Mouse (Mus musculus): Measurements from ENCODE around the gene Aicda. TPM values are rescaled to one million over a fixed set of nuclear protein-coding genes. Genes with fewer than 3 reads are reported as not detected.
"Not testable (repeated sequence)": the region's sequence is repeated elsewhere in the genome, so short reads cannot be mapped to it uniquely, and the experiment has no call there.

Aicda gene
- total and polyA plus RNA-seq, 2 experiments from 2014 or later, result 0.11 to 0.49 TPM

DNA sequence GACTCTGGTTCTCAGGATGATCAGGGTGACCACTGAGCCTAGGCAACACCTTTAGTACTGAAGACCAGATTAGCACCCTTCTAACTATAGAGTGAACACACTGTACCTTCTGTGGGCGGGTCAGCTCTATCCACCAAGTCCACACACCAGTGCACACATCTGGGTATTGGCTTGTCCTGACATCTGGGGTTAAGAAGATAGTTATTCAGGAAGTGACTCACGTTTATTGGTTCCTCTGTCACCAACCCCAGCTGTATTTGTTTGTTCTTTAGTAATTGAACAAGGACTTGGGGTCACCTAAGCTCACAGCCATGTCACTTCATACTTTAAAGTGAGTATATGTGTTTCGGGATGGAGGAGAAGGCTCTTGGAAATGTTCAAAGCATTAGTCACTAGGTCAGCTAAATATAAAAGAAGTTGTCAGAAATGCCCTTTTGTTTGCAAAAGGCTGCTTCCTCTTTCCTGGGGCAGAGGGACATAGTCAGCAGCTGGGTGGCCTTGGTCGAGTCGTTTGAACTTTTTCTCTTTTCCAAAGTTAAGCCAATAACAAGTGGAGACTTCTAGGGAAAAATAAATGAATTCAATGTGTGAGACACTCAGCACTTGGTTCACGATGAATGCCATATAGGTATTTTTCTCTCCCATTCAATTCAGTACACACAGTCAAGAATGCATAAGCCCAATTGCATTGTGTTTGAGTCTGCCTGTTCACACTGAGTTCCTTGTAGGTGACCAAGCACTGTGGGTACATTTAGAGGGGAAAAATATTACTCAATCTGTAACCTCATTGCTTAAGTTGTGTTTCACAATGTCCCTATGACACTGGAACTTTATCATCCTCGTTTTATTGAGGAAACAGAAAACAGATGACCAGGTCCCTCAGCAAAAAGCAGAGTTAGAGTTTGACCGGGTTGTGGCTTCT is 17.4 kb downstream of the Aicda start:
- 73% methylated on average over 8 of the region's 8 CpGs for WGBS
- Histone ChIP-seq H3K4me3 (ENCODE audit: low read depth, low read length) (no peak overlapping the region), H3K36me3 (ENCODE audit: insufficient read depth, low read length) (no peaks in the 10 kb centered on the region), H3K27me3 (ENCODE audit: insufficient read depth, low read length) (no peaks in the 10 kb centered on the region), H3K4me1 (ENCODE audit: insufficient read depth, low read length) (no peaks in the 10 kb centered on the region), H3K27ac (ENCODE audit: low read depth, low read length) (no peak overlapping the region), H3K9me3 (ENCODE audit: low read length) (no peaks in the 10 kb centered on the region), H3K9ac (replicated peaks; ENCODE audit: low read length, poor library complexity, severe bottlenecking) (no peak overlapping the region), H3K4me2 (ENCODE audit: low read depth, low read length, poor library complexity, severe bottlenecking) (no peak overlapping the region)
- ATAC-seq (ENCODE audit: low FRiP score), result no peak
- no peak for DNase-seq (ENCODE audit: low spot score)
- TF ChIP-seq CTCF (IDR thresholded peaks at IDR 0.05), result no peak

DNA sequence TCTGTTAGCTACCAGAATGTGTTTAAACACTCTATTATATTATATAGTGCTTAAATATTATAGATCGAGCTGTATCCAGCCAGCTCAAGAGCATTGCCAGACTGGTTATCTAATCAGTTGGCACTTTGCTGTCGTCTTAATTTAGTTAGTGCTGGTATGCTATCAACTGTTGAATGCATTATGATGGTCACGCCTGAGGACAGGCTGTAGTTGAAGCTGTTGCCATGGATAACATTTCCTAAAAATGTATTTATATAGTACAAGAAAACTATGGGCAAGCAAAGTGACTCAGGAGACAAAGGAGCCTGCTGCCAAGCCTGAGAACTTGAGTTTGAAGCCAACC is 18.0 kb downstream of the Aicda start:
- DNase-seq (ENCODE audit: low spot score) (no peak), ATAC-seq (ENCODE audit: low FRiP score) (no peak)
- Histone ChIP-seq H3K9ac (replicated peaks; ENCODE audit: low read length, poor library complexity, severe bottlenecking) (no peak overlapping the region), H3K27ac (ENCODE audit: low read depth, low read length) (no peak overlapping the region), H3K4me3 (ENCODE audit: low read depth, low read length) (no peak overlapping the region), H3K27me3 (ENCODE audit: insufficient read depth, low read length) (no peaks in the 10 kb centered on the region), H3K36me3 (ENCODE audit: insufficient read depth, low read length) (no peaks in the 10 kb centered on the region), H3K9me3 (ENCODE audit: low read length) (no peaks in the 10 kb centered on the region), H3K4me1 (ENCODE audit: insufficient read depth, low read length) (no peaks in the 10 kb centered on the region), H3K4me2 (ENCODE audit: low read depth, low read length, poor library complexity, severe bottlenecking) (no peak overlapping the region)
- TF ChIP-seq CTCF (IDR thresholded peaks at IDR 0.05), result no peak
- WGBS, result 84% methylated on average over 3 of the region's 3 CpGs

- not testable (repeated sequence) for H3K4me2 ChIP-seq (ENCODE audit: low read depth, low read length, poor library complexity, severe bottlenecking); H3K27me3 ChIP-seq (ENCODE audit: insufficient read depth, low read length); H3K36me3 ChIP-seq (ENCODE audit: insufficient read depth, low read length); H3K27ac ChIP-seq (ENCODE audit: low read depth, low read length); ATAC-seq (ENCODE audit: low FRiP score); H3K9ac ChIP-seq (replicated peaks; ENCODE audit: low read length, poor library complexity, severe bottlenecking); H3K4me3 ChIP-seq (ENCODE audit: low read depth, low read length); DNase-seq (ENCODE audit: low spot score); H3K9me3 ChIP-seq (ENCODE audit: low read length); H3K4me1 ChIP-seq (ENCODE audit: insufficient read depth, low read length)
- WGBS, result 93% methylated on average over 1 of the region's 1 CpGs
Observed at GRCm38 (mm10) chr6:122575037-122575436, 21.4 kb downstream of the Aicda start.

DNA sequence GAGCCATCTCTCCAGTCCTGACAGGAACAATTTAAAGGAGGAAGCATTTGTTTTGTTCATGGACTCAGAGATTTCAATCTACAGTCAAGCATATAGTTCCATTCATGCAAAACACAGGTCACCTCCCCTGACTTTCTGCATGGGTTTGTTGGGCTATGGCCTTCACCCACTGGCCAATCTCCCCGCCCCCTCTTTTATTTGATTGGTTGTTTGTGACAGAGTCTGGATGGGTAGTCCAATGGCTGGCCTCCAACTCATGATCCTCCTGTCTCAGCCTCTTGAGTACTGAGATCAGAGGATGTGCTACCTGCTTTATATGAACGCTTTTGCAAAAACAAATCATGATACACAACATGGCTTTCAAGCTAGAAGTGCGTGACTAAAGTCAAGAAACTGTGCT is 23.4 kb downstream of the Aicda start:
- H3K9ac ChIP-seq (replicated peaks; ENCODE audit: low read length, poor library complexity, severe bottlenecking), result no peak overlapping the region
- DNase-seq (ENCODE audit: low spot score) (no peak), ATAC-seq (ENCODE audit: low FRiP score) (no peak)
- WGBS, result 95% methylated on average over 3 of the region's 3 CpGs
- TF ChIP-seq CTCF (IDR thresholded peaks at IDR 0.05), result no peak
- no peak overlapping the region for H3K4me2 ChIP-seq (ENCODE audit: low read depth, low read length, poor library complexity, severe bottlenecking)
- no peaks in the 10 kb centered on the region for H3K9me3 ChIP-seq (ENCODE audit: low read length)
- no peak overlapping the region for H3K4me3 ChIP-seq (ENCODE audit: low read depth, low read length)
- H3K27me3 ChIP-seq (ENCODE audit: insufficient read depth, low read length), result no peaks in the 10 kb centered on the region
- H3K4me1 ChIP-seq (ENCODE audit: insufficient read depth, low read length), result no peaks in the 10 kb centered on the region
- no peaks in the 10 kb centered on the region for H3K36me3 ChIP-seq (ENCODE audit: insufficient read depth, low read length)
- H3K27ac ChIP-seq (ENCODE audit: low read depth, low read length), result no peak overlapping the region

GRCm38 (mm10) chr6:122579086-122579485 is 25.5 kb downstream of the Aicda start:
- Histone ChIP-seq H3K27ac (ENCODE audit: low read depth, low read length) (no peak overlapping the region), H3K4me2 (ENCODE audit: low read depth, low read length, poor library complexity, severe bottlenecking) (no peak overlapping the region), H3K36me3 (ENCODE audit: insufficient read depth, low read length) (no peaks in the 10 kb centered on the region), H3K4me3 (ENCODE audit: low read depth, low read length) (no peak overlapping the region), H3K4me1 (ENCODE audit: insufficient read depth, low read length) (no peaks in the 10 kb centered on the region), H3K9ac (replicated peaks; ENCODE audit: low read length, poor library complexity, severe bottlenecking) (no peak overlapping the region), H3K27me3 (ENCODE audit: insufficient read depth, low read length) (no peaks in the 10 kb centered on the region), H3K9me3 (ENCODE audit: low read length) (no peaks in the 10 kb centered on the region)
- TF ChIP-seq CTCF (IDR thresholded peaks at IDR 0.05), result no peak
- ATAC-seq (ENCODE audit: low FRiP score), result no peak
- no peak for DNase-seq (ENCODE audit: low spot score)
- WGBS, result 85% methylated on average over 1 of the region's 1 CpGs

DNA sequence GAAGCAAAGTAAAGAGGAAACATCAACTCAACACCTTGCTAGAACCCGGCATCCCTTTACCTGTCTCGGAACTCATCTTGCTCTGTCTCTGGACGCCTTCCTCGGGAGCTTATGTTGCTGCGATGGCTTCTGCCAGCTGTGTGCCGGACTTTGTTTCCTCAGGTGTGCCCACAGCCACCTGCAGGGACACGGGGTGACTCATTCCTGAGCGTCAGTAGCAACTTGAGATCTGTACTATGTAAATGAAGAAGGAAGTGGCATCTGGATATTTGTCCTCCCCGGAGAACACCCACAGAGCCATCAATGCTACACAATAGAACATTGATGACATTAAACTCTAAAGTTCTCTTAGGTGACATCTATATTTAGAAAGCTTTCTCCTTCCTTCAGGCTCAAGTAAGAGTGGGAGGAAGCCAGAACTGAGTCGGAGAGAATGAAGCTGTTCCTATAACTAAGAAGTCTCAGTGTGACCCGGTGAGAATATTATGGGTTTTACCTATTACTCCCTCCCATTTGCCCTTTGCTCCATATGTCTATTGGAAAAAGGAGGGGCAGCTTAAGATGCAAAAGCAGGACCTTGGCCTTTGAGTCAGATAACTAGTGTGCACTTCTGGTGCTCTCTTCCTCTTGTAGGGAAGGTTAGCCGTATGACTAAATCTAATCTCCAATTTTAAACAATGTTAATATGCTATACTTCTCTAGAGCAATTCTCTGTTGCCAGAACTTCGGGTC is 37.6 kb downstream of the Aicda start:
- no peak overlapping the region for H3K9ac ChIP-seq (replicated peaks; ENCODE audit: low read length, poor library complexity, severe bottlenecking)
- ATAC-seq (ENCODE audit: low FRiP score) (no peak), DNase-seq (ENCODE audit: low spot score) (no peak)
- no peak overlapping the region for H3K27ac ChIP-seq (ENCODE audit: low read depth, low read length)
- no peaks in the 10 kb centered on the region for H3K36me3 ChIP-seq (ENCODE audit: insufficient read depth, low read length)
- H3K4me2 ChIP-seq (ENCODE audit: low read depth, low read length, poor library complexity, severe bottlenecking), result no peak overlapping the region
- 81% methylated on average over 13 of the region's 13 CpGs for WGBS
- no peaks in the 10 kb centered on the region for H3K4me1 ChIP-seq (ENCODE audit: insufficient read depth, low read length)
- H3K27me3 ChIP-seq (ENCODE audit: insufficient read depth, low read length), result no peaks in the 10 kb centered on the region
- no peak for TF ChIP-seq CTCF (IDR thresholded peaks at IDR 0.05)
- H3K9me3 ChIP-seq (ENCODE audit: low read length), result no peaks in the 10 kb centered on the region
- no peak overlapping the region for H3K4me3 ChIP-seq (ENCODE audit: low read depth, low read length)
